Mouse (Mus musculus): ENCODE results near the gene Slc38a10. TPM values are rescaled to one million over a fixed set of nuclear protein-coding genes. Genes with fewer than 3 reads are reported as not detected.

Slc38a10 gene
- polyA plus RNA-seq, 1 experiment: 81.9 TPM

DNA sequence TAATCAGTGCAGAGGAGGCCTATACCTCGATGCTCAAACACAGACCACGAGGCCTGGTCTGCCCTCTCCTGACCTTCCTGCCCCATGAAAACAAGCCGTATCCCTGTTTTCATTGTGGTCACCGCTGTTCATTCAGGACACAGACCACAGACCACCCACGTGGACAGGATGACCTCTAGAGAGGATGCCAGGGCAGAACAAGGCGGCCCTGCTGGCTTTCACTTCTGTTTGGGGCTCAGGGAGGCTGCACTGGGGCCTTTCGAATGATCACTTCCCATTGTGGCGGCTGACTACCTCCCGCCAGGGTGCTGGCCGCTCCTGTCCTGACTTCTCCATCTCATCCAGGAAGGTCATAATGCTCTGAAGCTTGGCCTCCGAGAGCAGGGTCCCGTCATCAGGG lies 80.1 kb downstream of the Slc38a10 start:
- H3K4me3 ChIP-seq (ENCODE audit: extremely low read depth, insufficient read depth, insufficient read length): no peak overlapping the region

DNA sequence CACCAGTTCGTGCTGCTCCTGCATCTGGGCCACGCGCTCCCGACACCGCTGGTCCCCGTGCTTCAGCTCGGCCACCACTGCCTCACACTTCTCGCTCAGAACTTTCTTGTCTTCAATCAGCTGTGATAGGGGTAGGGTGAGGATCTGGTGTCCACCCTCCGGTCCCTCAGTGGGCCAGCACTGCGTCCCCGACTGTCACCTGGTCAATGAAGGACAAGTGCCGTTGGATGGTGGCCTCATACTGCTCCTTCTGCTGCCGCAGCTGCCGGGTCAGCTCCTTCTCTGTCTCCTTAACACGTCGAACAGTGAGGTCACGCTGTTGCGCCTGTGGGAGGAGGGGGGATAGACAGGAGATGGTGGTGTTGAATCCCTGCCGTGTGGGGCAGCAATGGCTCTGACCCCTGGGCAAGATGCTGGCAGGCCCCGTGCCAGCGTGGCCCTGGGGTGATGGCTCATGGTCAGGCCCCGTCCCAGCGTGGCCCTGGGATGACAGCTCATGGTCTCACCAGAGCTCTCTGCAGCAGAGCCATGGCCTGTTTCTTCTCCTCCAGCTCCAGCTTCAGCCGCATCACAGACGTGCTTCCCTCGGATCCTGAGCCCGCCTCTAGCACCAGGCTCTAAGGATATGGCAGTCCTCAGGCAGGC lies 80.7 kb downstream of the Slc38a10 start:
- no peak overlapping the region for H3K27ac ChIP-seq (ENCODE audit: insufficient read depth, low read length)
- H3K4me1 ChIP-seq (ENCODE audit: control insufficient read depth, insufficient read depth, insufficient read length): no peaks in the 10 kb centered on the region; the same call in 1 of the 2 replicates
- TF ChIP-seq CTCF (IDR thresholded peaks at IDR 0.05; ENCODE audit: extremely low read depth, insufficient read depth, insufficient read length, insufficient replicate concordance) (no peak), POLR2A (IDR thresholded peaks at IDR 0.05; ENCODE audit: low read depth, low read length) (no peak)
- whole genome bisulfite sequencing: 96% methylated on average over 27 of the region's 27 CpGs
- H3K27me3 ChIP-seq (ENCODE audit: control insufficient read depth, insufficient read depth, low read length): no peaks in the 10 kb centered on the region
- H3K4me3 ChIP-seq (ENCODE audit: extremely low read depth, insufficient read depth, insufficient read length): no peak overlapping the region
- no peak for DNase-seq (ENCODE audit: low read depth in 1 of 2, low spot score in 2 of 2)
- H3K36me3 ChIP-seq (ENCODE audit: control insufficient read depth, insufficient read depth, low read length): peaks cover 4% of the 10 kb centered on the region; the same call in 1 of the 2 replicates

More for the DNA sequence above, 80.1 kb downstream of the Slc38a10 start:
- H3K27ac ChIP-seq (ENCODE audit: insufficient read depth, low read length): no peak overlapping the region
- TF ChIP-seq POLR2A (IDR thresholded peaks at IDR 0.05; ENCODE audit: low read depth, low read length): no peak
- no peak for TF ChIP-seq CTCF (IDR thresholded peaks at IDR 0.05; ENCODE audit: extremely low read depth, insufficient read depth, insufficient read length, insufficient replicate concordance)
- H3K27me3 ChIP-seq (ENCODE audit: control insufficient read depth, insufficient read depth, low read length): no peaks in the 10 kb centered on the region
- H3K36me3 ChIP-seq (ENCODE audit: control insufficient read depth, insufficient read depth, low read length): peaks cover 4% of the 10 kb centered on the region; the same call in 1 of the 2 replicates
- WGBS: 80% methylated on average over 12 of the region's 12 CpGs
- no peak for DNase-seq (ENCODE audit: low read depth in 1 of 2, low spot score in 2 of 2)
- no peaks in the 10 kb centered on the region; the same call in 1 of the 2 replicates for H3K4me1 ChIP-seq (ENCODE audit: control insufficient read depth, insufficient read depth, insufficient read length)

DNA sequence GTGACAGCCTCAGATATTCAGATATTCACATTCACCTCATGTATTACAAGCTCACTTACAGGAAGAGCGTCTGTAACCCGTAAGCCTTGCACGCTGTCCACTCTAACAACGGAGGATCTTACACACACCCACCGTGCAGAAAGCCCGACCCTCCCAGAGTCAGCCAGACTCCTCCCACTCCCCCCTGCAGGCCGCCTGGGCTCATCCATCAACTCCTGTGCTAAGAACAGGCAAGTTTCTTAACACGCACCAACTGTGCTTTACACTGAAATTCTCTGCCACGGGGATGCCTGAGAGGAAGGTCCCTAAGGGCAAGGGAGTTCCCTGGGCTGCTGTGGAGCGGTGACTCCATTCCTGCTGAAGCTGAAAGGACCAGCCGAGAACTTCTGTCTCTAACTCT lies 81.9 kb downstream of the Slc38a10 start:
- Histone ChIP-seq H3K27ac (ENCODE audit: insufficient read depth, low read length) (no peak overlapping the region), H3K4me1 (ENCODE audit: control insufficient read depth, insufficient read depth, insufficient read length) (no peaks in the 10 kb centered on the region; the same call in 1 of the 2 replicates), H3K27me3 (ENCODE audit: control insufficient read depth, insufficient read depth, low read length) (no peaks in the 10 kb centered on the region), H3K4me3 (ENCODE audit: extremely low read depth, insufficient read depth, insufficient read length) (no peak overlapping the region), H3K36me3 (ENCODE audit: control insufficient read depth, insufficient read depth, low read length) (peaks cover 4% of the 10 kb centered on the region; the same call in 1 of the 2 replicates)
- no peak for DNase-seq (ENCODE audit: low read depth in 1 of 2, low spot score in 2 of 2)
- 86% methylated on average over 11 of the region's 11 CpGs for WGBS
- TF ChIP-seq CTCF (IDR thresholded peaks at IDR 0.05; ENCODE audit: extremely low read depth, insufficient read depth, insufficient read length, insufficient replicate concordance) (no peak), POLR2A (IDR thresholded peaks at IDR 0.05; ENCODE audit: low read depth, low read length) (no peak)

DNA sequence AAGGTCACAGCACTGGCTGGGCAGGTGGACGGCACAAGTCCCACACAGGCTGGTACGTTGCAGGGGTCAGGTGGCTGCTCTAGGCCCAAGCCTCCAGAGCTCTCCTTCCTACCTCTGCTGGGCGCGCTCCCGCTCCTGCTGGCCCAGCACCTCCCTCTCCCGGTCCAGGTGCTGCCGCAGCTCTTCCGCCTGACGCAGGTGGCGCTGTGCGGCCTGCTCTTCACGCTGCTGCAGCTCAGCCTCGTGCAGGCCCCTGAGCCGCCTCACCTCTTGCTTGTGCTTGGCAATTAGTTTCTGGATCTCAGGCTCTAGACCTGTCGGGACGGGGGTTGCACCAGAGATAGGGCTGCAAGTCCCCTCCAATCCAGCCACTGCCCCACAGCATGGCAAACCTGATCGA lies 83.3 kb downstream of the Slc38a10 start:
- DNase-seq (ENCODE audit: low read depth in 1 of 2, low spot score in 2 of 2): no peak
- Histone ChIP-seq H3K27me3 (ENCODE audit: control insufficient read depth, insufficient read depth, low read length) (no peaks in the 10 kb centered on the region), H3K36me3 (ENCODE audit: control insufficient read depth, insufficient read depth, low read length) (peaks cover 4% of the 10 kb centered on the region; the same call in 1 of the 2 replicates), H3K4me3 (ENCODE audit: extremely low read depth, insufficient read depth, insufficient read length) (no peak overlapping the region), H3K4me1 (ENCODE audit: control insufficient read depth, insufficient read depth, insufficient read length) (no peaks in the 10 kb centered on the region; the same call in 1 of the 2 replicates), H3K27ac (ENCODE audit: insufficient read depth, low read length) (no peak overlapping the region)
- TF ChIP-seq CTCF (IDR thresholded peaks at IDR 0.05; ENCODE audit: extremely low read depth, insufficient read depth, insufficient read length, insufficient replicate concordance): no peak
- TF ChIP-seq POLR2A (IDR thresholded peaks at IDR 0.05; ENCODE audit: low read depth, low read length): no peak
- 92% methylated on average over 17 of the region's 17 CpGs for WGBS

DNA sequence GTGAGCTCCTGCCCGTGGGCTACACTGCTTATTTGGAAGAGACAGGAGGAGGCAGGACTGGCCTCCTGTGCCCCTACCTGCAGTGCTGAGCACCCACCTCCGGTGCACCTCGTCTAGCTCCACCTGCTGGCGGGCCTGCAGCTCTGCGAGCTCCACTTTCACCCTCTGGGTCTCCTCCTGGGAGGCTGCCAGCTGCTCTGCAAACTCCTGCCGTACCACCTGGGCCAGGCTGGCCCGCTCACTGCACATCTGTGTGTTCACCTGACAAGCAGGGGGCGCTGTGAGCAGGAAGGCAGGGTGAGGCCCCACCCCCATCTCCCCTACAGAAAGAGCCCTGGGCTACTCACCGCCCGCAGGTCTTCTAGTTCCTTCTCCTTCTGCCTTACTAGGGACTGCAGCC lies 85.9 kb downstream of the Slc38a10 start:
- DNase-seq (ENCODE audit: low read depth in 1 of 2, low spot score in 2 of 2): peak in 1 of 2 experiments; percentile 43
- no peak for TF ChIP-seq POLR2A (IDR thresholded peaks at IDR 0.05; ENCODE audit: low read depth, low read length)
- peak; percentile 76 for TF ChIP-seq CTCF (IDR thresholded peaks at IDR 0.05; ENCODE audit: extremely low read depth, insufficient read depth, insufficient read length, insufficient replicate concordance)
- Histone ChIP-seq H3K27me3 (ENCODE audit: control insufficient read depth, insufficient read depth, low read length) (no peaks in the 10 kb centered on the region), H3K4me1 (ENCODE audit: control insufficient read depth, insufficient read depth, insufficient read length) (no peaks in the 10 kb centered on the region; the same call in 1 of the 2 replicates), H3K27ac (ENCODE audit: insufficient read depth, low read length) (no peak overlapping the region), H3K36me3 (ENCODE audit: control insufficient read depth, insufficient read depth, low read length) (peaks cover 2% of the 10 kb centered on the region; the same call in 1 of the 2 replicates), H3K4me3 (ENCODE audit: extremely low read depth, insufficient read depth, insufficient read length) (no peak overlapping the region)
- 35% methylated on average over 10 of the region's 10 CpGs for WGBS

DNA sequence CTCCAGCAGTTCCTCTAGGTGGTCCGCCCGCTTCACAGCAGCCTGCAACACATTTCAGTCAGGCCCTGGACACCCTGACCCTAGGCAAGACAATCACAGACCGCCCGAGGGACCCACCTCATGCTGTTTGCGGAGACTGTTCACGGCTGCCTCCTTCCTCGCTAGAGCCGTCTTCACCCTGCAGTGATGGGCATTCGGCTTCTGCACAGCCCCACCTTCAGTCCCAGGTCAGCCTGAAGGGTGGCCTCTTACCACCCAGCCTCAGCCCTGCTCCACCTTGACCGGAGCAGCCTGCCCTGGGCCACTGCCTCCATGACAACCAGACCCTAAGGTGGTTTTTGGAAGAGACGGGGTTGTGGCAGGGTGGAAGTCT lies 86.5 kb downstream of the Slc38a10 start:
- WGBS: 89% methylated on average over 11 of the region's 11 CpGs
- H3K27me3 ChIP-seq (ENCODE audit: control insufficient read depth, insufficient read depth, low read length): no peaks in the 10 kb centered on the region
- H3K27ac ChIP-seq (ENCODE audit: insufficient read depth, low read length): no peak overlapping the region
- TF ChIP-seq POLR2A (IDR thresholded peaks at IDR 0.05; ENCODE audit: low read depth, low read length): no peak
- no peak for TF ChIP-seq CTCF (IDR thresholded peaks at IDR 0.05; ENCODE audit: extremely low read depth, insufficient read depth, insufficient read length, insufficient replicate concordance)
- no peak for DNase-seq (ENCODE audit: low read depth in 1 of 2, low spot score in 2 of 2)
- no peaks in the 10 kb centered on the region for H3K36me3 ChIP-seq (ENCODE audit: control insufficient read depth, insufficient read depth, low read length)
- no peaks in the 10 kb centered on the region; the same call in 1 of the 2 replicates for H3K4me1 ChIP-seq (ENCODE audit: control insufficient read depth, insufficient read depth, insufficient read length)
- H3K4me3 ChIP-seq (ENCODE audit: extremely low read depth, insufficient read depth, insufficient read length): no peak overlapping the region
